Mouse (Mus musculus) fibroblast of lung, adult 2 months (primary cell): ENCODE data around the gene Gp9.

ENCODE experiments used
- DNase-seq: peaks from one replicate; pipeline ENCODE4 v3.0.0-alpha.2; 2011; ENCODE audit warnings: low read depth

The Gp9 gene

GRCm38 (mm10) chr6:87787108-87787890, 9.4 kb downstream of the Gp9 start:
- DNase-seq = no peak

DNA sequence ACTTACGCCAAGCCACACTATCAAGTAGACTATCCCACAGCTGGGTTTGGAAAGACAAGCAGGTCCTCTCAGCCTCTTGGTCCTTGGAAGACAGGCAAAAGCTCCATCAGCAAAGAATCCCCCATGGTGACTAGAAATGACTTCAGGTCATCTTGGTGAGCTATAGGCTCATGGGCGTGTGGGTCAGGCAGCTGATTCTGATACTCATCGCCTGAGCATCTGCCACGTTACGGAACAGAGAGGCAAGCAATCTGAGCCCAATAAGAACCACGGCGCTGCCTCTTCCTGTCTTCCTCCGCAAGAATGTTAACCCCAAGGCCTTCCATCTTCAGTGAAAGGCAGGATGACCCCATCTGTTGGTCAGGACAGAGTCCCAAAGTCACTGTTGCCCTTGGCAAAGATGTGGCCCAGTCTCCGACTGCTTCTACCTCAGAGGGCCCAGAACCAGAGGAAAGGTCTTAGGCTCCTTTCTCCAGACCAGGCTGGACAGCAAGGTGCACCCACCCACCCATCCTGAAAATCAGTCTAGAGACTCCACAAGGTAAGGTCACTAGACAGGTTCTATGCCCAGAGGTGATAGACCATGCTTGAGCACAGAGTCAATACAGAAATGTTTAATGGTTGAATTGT, 10.5 kb downstream of the Gp9 start:
- DNase-seq = no peak

DNA sequence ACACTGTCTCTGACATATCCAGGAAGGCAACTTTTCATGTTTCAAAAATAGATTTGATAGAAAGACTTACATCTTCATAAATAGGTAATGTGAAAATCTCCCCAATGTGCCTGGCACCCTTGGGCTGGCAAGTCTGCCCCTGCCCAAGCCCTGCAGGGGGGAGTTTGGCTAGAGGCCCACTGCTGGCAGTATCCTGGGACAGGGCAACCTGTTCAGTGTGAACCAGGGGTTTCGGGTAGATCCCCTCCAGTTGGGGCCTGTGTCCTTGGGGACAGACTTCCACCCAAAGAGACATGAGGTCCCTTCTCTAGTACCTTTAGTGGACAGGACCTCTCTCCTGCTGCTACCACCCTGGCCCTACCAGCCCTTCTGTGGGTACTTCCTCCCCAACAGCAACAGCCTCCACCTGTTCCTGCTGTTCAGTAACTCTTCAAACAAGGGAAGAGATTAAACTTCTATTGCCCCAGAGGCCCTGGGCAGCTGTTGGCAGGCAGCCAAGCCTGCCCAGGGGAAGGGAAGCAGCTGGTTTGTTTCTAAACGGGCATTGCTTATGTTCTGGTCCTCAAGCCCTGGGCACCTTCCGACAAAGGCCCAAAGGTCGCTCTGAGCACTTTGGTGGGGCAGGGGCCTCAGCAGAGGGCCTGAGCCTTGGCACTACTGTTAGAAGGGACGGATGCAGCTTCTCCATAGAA, 11.2 kb downstream of the Gp9 start:
- DNase-seq = no peak

DNA sequence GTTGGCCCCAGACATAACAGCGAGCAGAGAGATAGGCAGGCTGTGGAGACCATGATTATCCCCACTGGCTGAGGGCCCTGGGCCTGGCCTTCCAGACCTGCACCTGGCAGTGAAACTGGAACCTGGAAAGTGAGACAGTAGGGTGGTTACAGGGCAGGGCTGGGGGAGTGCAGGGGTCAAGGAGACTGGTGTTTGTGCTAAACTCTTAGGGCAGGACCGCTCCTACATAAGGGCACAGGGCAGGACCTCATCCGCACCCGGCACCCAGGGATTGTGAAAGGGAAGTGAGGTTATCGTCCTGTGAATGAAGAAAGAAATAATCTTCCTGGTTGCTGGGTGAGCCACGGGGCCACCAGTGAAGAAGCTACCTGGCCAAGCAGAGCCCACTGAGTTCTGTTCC, 11.9 kb downstream of the Gp9 start:
- DNase-seq = no peak

- DNase-seq = no peak
Observed at GRCm38 (mm10) chr6:87790779-87791480, 13.1 kb downstream of the Gp9 start.

DNA sequence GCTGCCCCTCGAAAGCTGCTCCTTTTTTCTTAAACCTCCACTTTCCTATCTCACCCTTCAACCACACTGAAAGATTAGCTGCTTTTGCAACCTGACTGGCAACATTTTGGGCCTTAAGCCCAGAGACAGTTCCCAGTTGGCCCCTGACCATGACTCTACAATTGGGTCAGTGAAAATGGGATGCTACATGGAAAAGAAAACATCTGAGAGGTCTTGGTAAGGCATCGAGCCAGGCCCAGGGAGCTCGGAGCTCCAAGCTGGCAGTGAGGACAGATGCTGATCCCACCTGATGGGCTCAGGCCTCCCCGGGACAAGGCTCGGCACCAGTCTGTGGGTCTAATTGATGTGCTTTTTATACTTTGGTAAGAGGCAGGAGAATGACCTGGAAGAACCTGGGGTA, 14.0 kb downstream of the Gp9 start:
- DNase-seq = no peak

DNA sequence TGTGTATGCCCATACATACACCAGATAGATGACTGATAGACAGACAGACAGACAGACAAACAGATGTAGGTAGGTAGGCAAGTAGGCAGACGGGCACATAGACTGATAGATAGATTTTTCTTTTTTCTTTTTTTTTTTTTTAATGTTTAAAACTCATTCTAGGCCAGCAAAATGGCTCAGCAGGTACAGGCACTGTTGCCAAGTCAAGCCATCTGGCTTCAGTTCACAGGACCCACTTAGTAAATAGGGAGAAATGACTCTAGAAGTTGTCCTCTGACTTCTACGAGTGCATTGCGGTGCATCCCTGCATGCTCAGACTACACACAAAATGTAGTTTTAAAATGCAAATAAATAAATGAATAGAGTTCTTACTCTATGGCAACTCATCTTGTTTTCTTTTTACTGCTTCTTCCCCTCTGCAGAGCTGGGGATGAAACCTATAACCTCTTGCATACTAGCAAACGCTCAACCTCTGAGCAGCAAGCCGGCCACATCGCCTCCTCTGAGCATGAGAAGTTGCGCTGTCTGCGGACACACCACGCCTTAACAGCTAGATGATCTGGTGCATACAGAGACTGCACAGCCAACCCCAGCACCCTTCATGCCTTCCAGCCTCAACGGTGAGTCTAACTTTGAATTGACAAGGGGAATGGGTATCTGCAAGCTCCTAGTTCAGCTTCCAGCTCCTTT, 16.1 kb downstream of the Gp9 start:
- DNase-seq = no peak

- no peak for DNase-seq
Observed at GRCm38 (mm10) chr6:87795385-87796150, 17.7 kb downstream of the Gp9 start.

DNA sequence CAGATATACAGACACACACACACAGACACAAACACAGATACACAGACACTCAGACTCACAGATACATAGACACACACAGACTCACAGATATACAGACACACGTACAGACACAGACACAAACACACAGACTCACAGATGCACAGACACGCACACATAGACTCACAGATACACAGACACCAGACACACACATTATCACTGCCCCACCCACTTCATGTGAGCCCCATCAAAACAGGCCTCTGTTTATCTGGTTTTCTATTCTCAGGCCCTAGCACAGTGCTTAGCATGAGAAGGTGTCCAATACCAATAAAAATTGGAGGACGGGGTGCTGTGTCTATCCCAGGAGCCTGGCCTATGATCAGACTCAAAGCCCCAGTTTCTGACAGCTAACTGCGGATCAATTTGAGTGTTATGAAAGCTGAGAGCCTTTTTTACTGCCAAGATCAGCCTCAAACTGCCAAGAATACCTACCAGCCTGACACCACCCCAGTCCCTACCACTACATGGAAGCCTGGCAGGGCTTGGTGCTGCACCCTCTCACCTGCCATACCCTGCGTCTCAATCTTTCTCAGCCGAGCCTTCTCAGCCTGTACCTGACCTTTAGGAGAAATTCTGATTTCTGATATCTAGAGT, 18.5 kb downstream of the Gp9 start:
- no peak for DNase-seq

DNA sequence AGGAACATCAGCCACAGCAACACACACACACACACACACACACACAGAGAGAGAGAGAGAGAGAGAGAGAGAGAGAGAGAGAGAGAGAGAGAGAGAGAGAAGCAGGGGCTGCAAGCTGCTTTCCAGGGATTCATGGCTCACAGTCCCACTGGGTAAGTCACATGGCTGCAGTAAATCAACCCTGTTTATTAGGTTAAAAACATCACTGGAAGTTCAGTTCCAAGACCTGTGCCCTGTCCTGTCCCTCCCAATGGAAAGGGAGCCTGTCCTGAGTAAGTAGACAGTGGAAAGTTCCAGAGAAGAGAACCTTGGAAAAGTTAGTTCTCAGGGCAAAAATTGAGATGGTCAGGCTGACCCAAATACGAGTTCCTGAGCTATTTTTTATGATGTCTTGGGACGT, 19.4 kb downstream of the Gp9 start:
- DNase-seq = no peak

DNA sequence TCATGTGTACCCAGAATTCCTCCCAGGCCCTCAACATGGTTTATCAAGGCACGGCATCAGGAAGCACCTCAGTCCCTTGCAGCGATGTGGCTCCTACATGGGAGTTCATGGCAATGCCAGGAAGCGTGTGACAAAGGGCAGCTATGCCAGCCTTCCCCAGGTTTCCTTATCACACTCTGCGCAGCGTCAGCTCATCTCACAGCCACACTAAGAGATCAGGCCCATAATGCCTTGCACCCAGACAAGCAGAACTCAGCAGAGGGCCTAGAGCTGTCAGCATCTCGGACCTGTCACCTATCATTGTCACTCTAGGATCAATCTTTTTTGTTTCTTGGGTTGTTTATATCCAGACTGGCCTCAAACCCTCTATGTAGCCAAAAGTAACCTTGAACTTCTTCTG, 21.7 kb downstream of the Gp9 start:
- no peak for DNase-seq

DNA sequence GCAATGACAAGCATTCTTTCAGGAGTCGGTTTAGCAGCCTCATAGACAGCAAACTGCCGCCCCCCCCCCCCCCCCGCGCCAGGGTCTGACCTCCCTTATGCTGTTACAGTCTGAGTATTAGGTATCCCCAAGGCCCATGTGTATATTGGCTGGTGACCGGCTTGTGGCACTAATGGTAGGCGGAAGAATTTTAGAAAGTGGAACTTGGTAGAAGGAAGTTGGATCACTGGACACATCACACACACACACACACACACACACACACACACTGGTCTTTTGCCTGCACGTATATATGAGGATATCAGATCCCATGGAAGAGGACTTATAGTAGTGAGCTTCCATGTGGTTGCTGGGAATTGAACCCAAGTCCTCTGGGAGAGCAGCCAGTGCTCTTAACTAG, 24.6 kb downstream of the Gp9 start:
- no peak for DNase-seq

DNA sequence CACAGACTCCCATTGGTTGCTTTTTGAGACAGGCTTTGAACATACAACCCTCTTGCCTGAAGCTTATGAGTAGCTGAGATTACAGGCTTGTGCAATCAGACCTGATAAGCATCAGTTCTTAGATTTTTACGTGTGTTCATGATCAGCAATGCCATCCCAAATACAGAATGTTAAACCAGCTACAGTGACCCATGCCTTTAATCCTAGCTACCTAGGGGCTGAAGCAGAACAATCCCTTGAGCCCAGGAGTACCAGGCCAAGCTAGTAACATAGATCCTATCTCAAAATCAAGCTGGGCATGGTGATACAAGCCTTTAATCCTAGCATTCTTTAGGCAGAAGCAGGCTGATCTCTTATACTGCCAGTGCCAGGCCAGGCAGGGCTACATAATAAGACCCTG, 26.2 kb downstream of the Gp9 start:
- DNase-seq = no peak

DNA sequence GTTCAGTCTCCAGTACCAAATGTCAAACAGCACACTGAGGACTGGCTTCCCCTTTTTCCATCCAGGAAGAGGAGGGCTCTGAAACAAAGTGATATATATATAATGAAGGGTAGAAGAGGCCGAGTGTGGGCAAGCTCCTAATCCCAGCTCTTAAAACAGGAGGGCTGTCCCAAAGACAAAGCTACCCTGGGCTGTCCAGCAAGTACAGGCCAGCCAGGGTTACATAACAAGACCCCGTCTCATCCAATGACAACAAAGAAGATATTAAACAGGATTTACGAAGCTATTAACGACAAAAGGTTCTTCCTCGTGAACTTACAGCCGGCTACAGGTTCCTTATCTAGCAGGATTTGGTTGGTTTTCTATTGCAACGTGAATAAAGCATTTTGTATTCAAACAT, 27.0 kb downstream of the Gp9 start:
- DNase-seq = no peak

GRCm38 (mm10) chr6:87805448-87805847, 27.6 kb downstream of the Gp9 start:
- DNase-seq = no peak

GRCm38 (mm10) chr6:87806028-87806427, 28.2 kb downstream of the Gp9 start:
- DNase-seq = no peak

GRCm38 (mm10) chr6:87806857-87807256, 29.0 kb downstream of the Gp9 start:
- DNase-seq = no peak

DNA sequence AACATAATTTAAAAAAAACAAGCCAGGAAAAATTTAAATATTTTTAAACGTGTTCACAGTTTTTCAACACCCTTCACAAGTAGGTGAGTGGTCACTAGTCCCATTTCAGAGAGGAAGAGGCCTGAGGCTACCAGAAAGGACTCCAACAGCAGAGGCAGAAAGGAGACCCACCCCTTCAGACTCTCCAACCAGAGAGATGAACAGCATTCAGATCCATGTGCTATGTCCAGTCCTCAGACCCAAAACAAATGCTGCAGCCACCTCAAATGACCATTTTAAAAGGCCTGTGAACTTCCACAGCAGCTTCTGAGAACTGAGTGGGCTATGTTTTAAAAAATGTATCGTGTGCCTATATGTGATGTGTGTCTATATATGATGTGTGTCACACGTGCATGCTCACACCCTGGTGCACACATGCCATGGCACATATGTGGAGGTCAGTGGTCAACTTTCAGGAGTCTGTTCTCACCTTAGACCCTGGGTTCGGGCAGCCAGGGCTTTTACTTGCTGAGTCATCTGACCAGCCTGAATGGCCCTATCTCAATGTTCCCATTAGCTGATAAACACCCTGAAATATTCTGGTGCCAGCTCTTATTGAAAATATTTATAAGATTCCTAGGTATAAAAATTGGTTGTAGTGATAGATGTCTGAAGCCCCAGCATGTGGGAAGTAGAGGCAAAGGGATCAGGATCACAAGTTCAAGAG, 30.0 kb downstream of the Gp9 start:
- DNase-seq = no peak

DNA sequence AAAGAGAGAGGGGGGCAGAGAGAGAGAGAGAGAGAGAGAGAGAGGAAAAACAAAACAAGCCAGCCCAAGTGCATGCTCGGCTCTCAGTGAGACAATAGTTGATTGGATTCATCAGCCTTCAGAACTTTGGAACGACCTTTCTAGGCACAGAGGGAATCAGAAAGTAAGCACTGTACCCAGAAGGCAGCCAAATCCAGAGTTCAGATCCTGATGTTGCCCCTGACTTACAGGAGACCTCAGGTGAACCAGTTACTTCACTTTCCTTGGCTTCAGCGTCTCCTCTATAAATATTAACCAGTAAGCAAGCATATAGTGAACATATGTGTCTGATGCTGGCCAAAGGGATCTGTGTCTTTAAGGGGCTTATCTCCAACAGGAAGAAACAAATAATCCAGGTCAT, 30.6 kb downstream of the Gp9 start:
- no peak for DNase-seq

GRCm38 (mm10) chr6:87809144-87809543, 31.3 kb downstream of the Gp9 start:
- DNase-seq = no peak
